Mouse (Mus musculus) thymus, adult 2 months (tissue): ENCODE measurements at regions not wholly inside any gene's neighbourhood (a gene's known extent, or its start where the extent isn't known, plus 50 kb on each side); places are given as distances from the start of the nearest gene placed in this dataset.
A peak's percentile ranks its signal among the peaks of the same experiment; 100 is the strongest.

ENCODE experiments used
- DNase-seq: peaks from one replicate; pipeline ENCODE4 v3.0.0; 2021
- H3K27ac ChIP-seq: fragments of 200-500 bp; 2 replicates; pipeline ENCODE4 v1.5.1; 2012; ENCODE audit warnings: low read length, control low read depth; ENCODE audit not compliant: control insufficient read depth, insufficient read depth
- H3K27me3 ChIP-seq: fragments of 200-500 bp; 2 replicates; pipeline ENCODE4 v1.6.1; 2012; ENCODE audit warnings: mild to moderate bottlenecking, low read length, moderate library complexity, mixed read lengths; ENCODE audit not compliant: control insufficient read depth, insufficient read depth
- H3K36me3 ChIP-seq: fragments of 200-500 bp; 2 replicates; pipeline ENCODE4 v1.6.1; 2012; ENCODE audit warnings: mild to moderate bottlenecking, low read length, moderate library complexity; ENCODE audit not compliant: control insufficient read depth, insufficient read depth
- H3K4me1 ChIP-seq: fragments of 200-500 bp; replicated peaks from 2 replicates; pipeline ENCODE4 v1.6.1; 2012; ENCODE audit warnings: low read length; ENCODE audit not compliant: control insufficient read depth, insufficient read depth
- H3K4me3 ChIP-seq: fragments of 200-500 bp; 2 replicates; pipeline ENCODE4 v1.5.1; 2012; ENCODE audit warnings: mild to moderate bottlenecking, low read length, control low read depth, moderate library complexity; ENCODE audit not compliant: control insufficient read depth, insufficient read depth
- CTCF ChIP-seq: fragments of 200-500 bp; IDR thresholded peaks from 2 replicates; pipeline ENCODE4 v1.5.1; 2012; ENCODE audit warnings: mild to moderate bottlenecking, control low read depth, low read length, moderate library complexity, borderline replicate concordance; ENCODE audit not compliant: control insufficient read depth, poor library complexity, insufficient read depth; ENCODE audit errors: extremely low read depth
- POLR2A ChIP-seq: fragments of 200-500 bp; IDR thresholded peaks from 2 replicates; pipeline ENCODE4 v1.6.1; 2012; ENCODE audit warnings: mild to moderate bottlenecking, low read length, control low read depth, moderate library complexity; ENCODE audit not compliant: control insufficient read depth, poor library complexity, insufficient read depth; ENCODE audit errors: extremely low read depth
- whole genome bisulfite sequencing: fragments of 180-500 bp; shearing (Covaris S2); methylation state at CpG from one replicate; pipeline ENCODE4 v1.1.7; 2018; 5-methylcytosine and 5-hydroxymethylcytosine counted together

- WGBS, result 17% methylated on average over 7 of the region's 7 CpGs
- H3K27ac ChIP-seq, result no peak overlapping the region
- peak; percentile 79; the same call in 1 of the 2 replicates for TF ChIP-seq CTCF
- no peak for TF ChIP-seq POLR2A
- DNase-seq, result peak; percentile 57
- no peaks in the 10 kb centered on the region for H3K36me3 ChIP-seq
- H3K4me3 ChIP-seq, result no peak overlapping the region
- no peaks in the 10 kb centered on the region for H3K27me3 ChIP-seq
- H3K4me1 ChIP-seq, result no peaks in the 10 kb centered on the region
Observed at GRCm38 (mm10) chr2:178629756-178630155, 199.4 kb downstream of the Cdh26 start.

GRCm38 (mm10) chr2:178630511-178630910 lies 200.2 kb downstream of the Cdh26 start:
- TF ChIP-seq CTCF (no peak), POLR2A (no peak)
- Histone ChIP-seq H3K4me3 (no peak overlapping the region), H3K27ac (no peak overlapping the region), H3K4me1 (no peaks in the 10 kb centered on the region), H3K36me3 (no peaks in the 10 kb centered on the region), H3K27me3 (no peaks in the 10 kb centered on the region)
- WGBS, result 90% methylated on average over 12 of the region's 12 CpGs
- no peak for DNase-seq

- no peak overlapping the region for H3K27ac ChIP-seq
- no peak for DNase-seq
- WGBS, result 92% methylated on average over 3 of the region's 3 CpGs
- no peaks in the 10 kb centered on the region for H3K36me3 ChIP-seq
- H3K27me3 ChIP-seq, result no peaks in the 10 kb centered on the region
- H3K4me1 ChIP-seq, result no peaks in the 10 kb centered on the region
- no peak overlapping the region for H3K4me3 ChIP-seq
- no peak for TF ChIP-seq POLR2A
- no peak for TF ChIP-seq CTCF
Observed at GRCm38 (mm10) chr2:178631336-178631735, 201.0 kb downstream of the Cdh26 start.

GRCm38 (mm10) chr2:178631966-178632365 lies 201.6 kb downstream of the Cdh26 start:
- H3K4me3 ChIP-seq, result no peak overlapping the region
- no peak for DNase-seq
- no peak for TF ChIP-seq CTCF
- TF ChIP-seq POLR2A, result no peak
- H3K27me3 ChIP-seq, result no peaks in the 10 kb centered on the region
- no peak overlapping the region for H3K27ac ChIP-seq
- H3K36me3 ChIP-seq, result no peaks in the 10 kb centered on the region
- no peaks in the 10 kb centered on the region for H3K4me1 ChIP-seq
- 92% methylated on average over 12 of the region's 12 CpGs for WGBS

- no peak for DNase-seq
- Histone ChIP-seq H3K27me3 (no peaks in the 10 kb centered on the region), H3K4me1 (no peaks in the 10 kb centered on the region), H3K4me3 (no peak overlapping the region), H3K27ac (no peak overlapping the region), H3K36me3 (no peaks in the 10 kb centered on the region)
- TF ChIP-seq POLR2A (no peak), CTCF (no peak)
- 96% methylated on average over 13 of the region's 13 CpGs for WGBS
Observed at GRCm38 (mm10) chr2:178632831-178633585, 202.7 kb downstream of the Cdh26 start.

GRCm38 (mm10) chr2:178634116-178634515 lies 203.8 kb downstream of the Cdh26 start:
- H3K4me3 ChIP-seq, result no peak overlapping the region
- no peaks in the 10 kb centered on the region for H3K4me1 ChIP-seq
- no peak overlapping the region for H3K27ac ChIP-seq
- TF ChIP-seq POLR2A (no peak), CTCF (no peak)
- DNase-seq, result no peak
- no peaks in the 10 kb centered on the region for H3K27me3 ChIP-seq
- 77% methylated on average over 10 of the region's 10 CpGs for WGBS
- no peaks in the 10 kb centered on the region for H3K36me3 ChIP-seq

- no peaks in the 10 kb centered on the region for H3K36me3 ChIP-seq
- WGBS, result 49% methylated on average over 4 of the region's 4 CpGs
- no peaks in the 10 kb centered on the region for H3K27me3 ChIP-seq
- H3K27ac ChIP-seq, result no peak overlapping the region
- no peak for DNase-seq
- H3K4me1 ChIP-seq, result no peaks in the 10 kb centered on the region
- TF ChIP-seq POLR2A (no peak), CTCF (no peak)
- H3K4me3 ChIP-seq, result no peak overlapping the region
Observed at GRCm38 (mm10) chr2:178635685-178636084, 205.4 kb downstream of the Cdh26 start.
